Mouse (Mus musculus) CH12.LX (cell line): Measurements from ENCODE around the gene Slc26a1.

ENCODE experiments used
- MAZ ChIP-seq: IDR thresholded peaks from 2 replicates; pipeline ENCODE4 v1.6.1; 2012; ENCODE audit warnings: low read depth, mild to moderate bottlenecking, inconsistent platforms, low read length, improper control_type of control experiment, moderate library complexity
- ZNF384 ChIP-seq: IDR thresholded peaks from 2 replicates; pipeline ENCODE4 v1.6.1; 2012; ENCODE audit warnings: low read depth, low read length, improper control_type of control experiment, inconsistent platforms

DNA sequence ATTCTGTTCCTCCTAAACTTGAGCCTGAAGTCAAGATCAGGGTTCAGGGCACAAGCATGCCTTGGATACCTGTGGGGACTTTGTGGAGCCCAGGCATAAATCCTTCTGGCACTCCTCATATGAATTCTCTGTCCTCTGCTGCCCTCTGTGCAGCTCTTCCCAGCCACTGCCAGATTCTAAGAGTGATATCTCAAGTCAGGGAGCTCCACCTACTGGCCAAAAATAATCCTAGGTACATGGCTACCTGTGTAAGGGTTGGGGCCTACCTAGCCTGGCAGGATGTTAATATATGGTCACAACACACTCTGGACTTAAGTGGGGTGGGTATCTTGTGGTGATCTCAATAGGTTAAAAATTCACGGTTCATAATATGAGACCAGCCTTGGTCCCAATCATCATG, 23.5 kb downstream of the Slc26a1 start:
- TF ChIP-seq MAZ: no peak
- TF ChIP-seq ZNF384: no peak
